Mouse (Mus musculus): ENCODE results near the gene Tspan12.

DNA sequence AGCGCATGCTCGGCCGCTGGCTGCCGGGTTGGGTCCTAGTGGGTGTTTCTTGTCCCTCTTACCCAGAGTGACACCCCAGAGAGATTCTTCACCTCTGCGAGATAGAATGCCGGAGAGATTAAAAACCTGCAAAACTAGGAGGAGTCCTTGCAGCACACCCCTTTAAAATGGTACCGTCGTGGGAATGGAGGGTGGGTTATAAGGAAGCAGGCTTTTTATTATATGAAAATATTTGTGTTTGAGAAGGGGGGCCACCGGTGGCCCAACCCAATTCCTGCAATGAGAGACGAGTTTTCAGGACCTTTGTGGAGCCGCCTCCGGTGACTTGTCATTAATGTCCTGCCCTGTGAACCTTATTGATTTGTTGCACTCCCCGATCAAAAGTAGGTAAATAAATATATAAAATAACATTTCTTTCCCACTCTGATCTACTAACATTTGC, at the start of gene Tspan12:
- TF ChIP-seq POLR2AphosphoS2 (IDR thresholded peaks at IDR 0.05; ENCODE audit: insufficient read length, low read depth), result no peak
- TF ChIP-seq POLR2A (IDR thresholded peaks at IDR 0.05; ENCODE audit: insufficient read length, low read depth), result no peak
- TF ChIP-seq USF1 (IDR thresholded peaks at IDR 0.05; ENCODE audit: low read depth), result no peak
- no peak for TF ChIP-seq CEBPB (IDR thresholded peaks at IDR 0.05; ENCODE audit: insufficient read depth, poor library complexity, severe bottlenecking)
- TF ChIP-seq SRF (IDR thresholded peaks at IDR 0.05; ENCODE audit: control insufficient read depth, insufficient read length, low read depth), result no peak
- TF ChIP-seq MAX (IDR thresholded peaks at IDR 0.05; ENCODE audit: low read depth), result no peak
- TF ChIP-seq E2F4 (IDR thresholded peaks at IDR 0.05; ENCODE audit: insufficient read depth), result no peak

Data from myocyte (in vitro differentiated cells).